Mouse (Mus musculus) embryonic fibroblast, embryonic 13.5 days (primary cell): ENCODE results near the gene Arhgef10l.

Source experiments
- CTCF ChIP-seq: IDR thresholded peaks from 2 replicates; pipeline ENCODE4 v1.5.1; 2011; ENCODE audit warnings: mild to moderate bottlenecking, control low read depth, low read length, moderate library complexity, borderline replicate concordance; ENCODE audit not compliant: insufficient read depth
- POLR2A ChIP-seq: IDR thresholded peaks from 2 replicates; pipeline ENCODE4 v1.6.1; 2011; ENCODE audit warnings: low read depth, mild to moderate bottlenecking, control low read depth, low read length, moderate library complexity

GRCm38 (mm10) chr4:140694551-140695060 is 28.8 kb upstream of the Arhgef10l start:
- TF ChIP-seq CTCF (no peak), POLR2A (no peak)
